Mouse (Mus musculus): ENCODE measurements around the gene Hrk.

- TF ChIP-seq POLR2A (IDR thresholded peaks at IDR 0.05; ENCODE audit: insufficient read depth, low read depth, low read length) (no peak), CTCF (IDR thresholded peaks at IDR 0.05) (no peak)
These were observed 24.8 kb upstream of the Hrk start for GRCm38 (mm10) chr5:118139630-118140029.

All from heart, adult 2 months (tissue).